Mouse (Mus musculus) sigmoid colon, adult 10 weeks (tissue): Measurements from ENCODE around the gene Nfkbiz. TPM values are rescaled to one million over a fixed set of nuclear protein-coding genes. Genes with fewer than 3 reads are reported as not detected.

Experiments used
- polyA plus RNA-seq: library from polyadenylated mRNA; stranded (reverse); fragments of 350-450 nt; fragmentation: Illumina TruSeq; extraction: RNeasy Lipid Tissue Mini Kit (QIAGEN cat#74804); gene quantifications from one replicate; pipeline ENCODE4 v1.2.3, GENCODE M21; 2014; ENCODE audit warnings: low read depth, low replicate concordance

Nfkbiz gene
- polyA plus RNA-seq, result 43.6 TPM

DNA sequence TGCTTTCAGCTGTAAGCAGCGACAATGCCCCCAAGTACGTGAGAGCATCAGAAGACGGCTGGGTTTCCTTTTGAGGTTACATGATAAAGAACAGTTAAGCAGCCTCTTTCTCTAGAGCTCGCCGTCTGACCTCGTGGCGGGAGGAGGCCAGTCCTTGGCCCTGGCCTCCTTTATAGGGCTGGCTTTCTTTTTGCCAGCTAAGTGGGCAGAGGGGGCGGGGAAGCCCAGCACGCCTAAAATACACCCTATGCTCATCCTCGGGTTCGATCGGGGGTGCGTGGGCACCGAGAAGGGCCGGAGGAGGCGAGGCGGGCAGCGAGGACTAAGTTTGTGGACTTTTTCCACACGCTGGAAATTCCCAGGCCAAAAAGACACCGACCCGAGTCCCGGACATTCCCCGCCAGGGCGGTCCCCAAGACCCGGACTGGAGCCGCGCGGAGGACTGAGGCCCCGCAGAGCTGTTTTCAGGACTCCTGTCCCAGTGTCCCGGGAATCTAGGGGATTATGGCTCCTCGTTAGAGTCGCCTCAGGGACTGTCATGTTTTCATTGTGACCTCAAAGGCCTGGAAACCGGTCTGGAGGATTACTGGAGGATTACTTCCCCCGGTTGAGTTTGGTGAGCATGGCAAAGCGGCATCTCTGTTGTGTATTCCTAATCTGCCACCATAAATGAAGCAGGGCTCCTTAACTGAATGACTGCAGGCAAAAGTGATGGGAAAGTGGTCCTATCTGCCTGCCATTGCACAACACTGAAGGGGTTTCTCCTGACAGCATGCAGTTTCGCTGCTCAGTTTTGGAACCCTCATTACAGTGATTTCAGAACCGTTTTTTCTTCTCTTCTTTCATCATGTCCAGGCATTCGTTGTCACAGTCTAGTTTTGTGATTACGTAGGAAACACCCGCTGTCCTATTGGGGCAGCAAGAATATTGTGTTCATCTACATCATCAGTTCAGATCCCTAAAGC lies at the start of gene Nfkbiz:
TSS of gene Nfkbiz (minus strand) at position 390 of the 965 bp plus-strand sequence.

Other genes with a start within 250 kb of the Nfkbiz start
- gene Nxpe3, start 56.4 kb upstream of the Nfkbiz start, polyA plus RNA-seq, result 1.1 TPM
- 7.7 TPM for gene Cep97, start 96.0 kb upstream of the Nfkbiz start, polyA plus RNA-seq
- gene Rpl24, start 127.4 kb upstream of the Nfkbiz start, polyA plus RNA-seq, result 496 TPM
- gene Zbtb11, start 135.0 kb upstream of the Nfkbiz start, polyA plus RNA-seq, result 43.5 TPM
- gene Pcnp, start 190.8 kb upstream of the Nfkbiz start, polyA plus RNA-seq, result 340 TPM
- gene Trmt10c, start 198.9 kb upstream of the Nfkbiz start, polyA plus RNA-seq, result 51.4 TPM
- gene Senp7, start 209.4 kb upstream of the Nfkbiz start, polyA plus RNA-seq, result 40.6 TPM